Mouse (Mus musculus): ENCODE data around the gene Eprs.

- TF ChIP-seq CTCF (IDR thresholded peaks at IDR 0.05; ENCODE audit: low read depth, low read length) (no peak), POLR2A (IDR thresholded peaks at IDR 0.05; ENCODE audit: borderline replicate concordance, low read depth, low read length) (no peak)
Measured at GRCm38 (mm10) chr1:185331364-185331763, 31.5 kb upstream of the Eprs start.
